In genomic region chr3:138742566-138742930, GRCm38 (mm10) we compare ENCODE assay signal across 8 mouse cellular contexts. TPM values are rescaled to one million over a fixed set of nuclear protein-coding genes. Genes with fewer than 3 reads are reported as not detected.
DNase-seq lines count a peak whose midpoint lies in the region; ATAC-seq lines count a peak whose summit lies in the region.

No protein-coding gene starts in this region.

- H3K9ac ChIP-seq in midbrain, embryonic 11.5 days (ENCODE audit: low read length) = peak overlapping the region; percentile 94

- H3K36me3 ChIP-seq in heart, embryonic 10.5 days = no peaks in the 10 kb centered on the region
- H3K36me3 ChIP-seq in midbrain, embryonic 11.5 days (ENCODE audit: control insufficient read depth, insufficient read depth, low read length) = no peaks in the 10 kb centered on the region

- H3K9me3 ChIP-seq in heart, embryonic 10.5 days = no peaks in the 10 kb centered on the region
- no peaks in the 10 kb centered on the region for H3K9me3 ChIP-seq in midbrain, embryonic 11.5 days (ENCODE audit: control insufficient read depth, low read length)

- H3K4me1 ChIP-seq in heart, embryonic 10.5 days = peaks cover 29% of the 10 kb centered on the region
- no peaks in the 10 kb centered on the region; the same call in 1 of the 2 replicates for H3K4me1 ChIP-seq in midbrain, embryonic 11.5 days (ENCODE audit: control insufficient read depth, insufficient read depth, low read length)

- DNase-seq in ovary, postnatal 36 days (ENCODE audit: low spot score) = peak; percentile 38
- DNase-seq in ovary, adult 18-20 months (ENCODE audit: low spot score) = no peak
- DNase-seq in c-Kit-positive CD71-positive TER-119-positive erythroid progenitor cells, embryonic 14.5 days (ENCODE audit: low spot score) = peak; percentile 8
- DNase-seq in heart, embryonic 10.5 days (ENCODE audit: low spot score) = no peak
- DNase-seq in kidney, postnatal 4 days = peak; percentile 56 to 67
- DNase-seq in midbrain, embryonic 11.5 days (ENCODE audit: low spot score, missing footprints) = peak; percentile 94
- peak; percentile 48 to 49 for DNase-seq in thymus, postnatal 10 days (ENCODE audit: low spot score in 2 of 2)
- no peak for DNase-seq in MN1 (ENCODE audit: low spot score)

- ATAC-seq in midbrain, embryonic 11.5 days (ENCODE audit: low FRiP score) = peak; percentile 37; the same call in 1 of the 2 replicates

- WGBS in heart, embryonic 10.5 days = 0% methylated on average over 23 of the region's 23 CpGs
- WGBS in midbrain, embryonic 11.5 days = 0% methylated on average over 16 of the region's 23 CpGs

- H3K4me3 ChIP-seq in heart, embryonic 10.5 days = peak overlapping the region; percentile 79
- peak overlapping the region; percentile 82 for H3K4me3 ChIP-seq in midbrain, embryonic 11.5 days (ENCODE audit: low read depth, low read length)

- peak overlapping the region; percentile 78 for H3K4me2 ChIP-seq in midbrain, embryonic 11.5 days

- H3K27ac ChIP-seq in heart, embryonic 10.5 days = peak overlapping the region; percentile 90
- H3K27ac ChIP-seq in midbrain, embryonic 11.5 days (ENCODE audit: low read depth, low read length) = peak overlapping the region; percentile 82

- H3K27me3 ChIP-seq in heart, embryonic 10.5 days (ENCODE audit: insufficient read depth, poor library complexity, severe bottlenecking) = peaks cover 16% of the 10 kb centered on the region
- peaks cover 8% of the 10 kb centered on the region; the same call in 1 of the 2 replicates for H3K27me3 ChIP-seq in midbrain, embryonic 11.5 days (ENCODE audit: control insufficient read depth, insufficient read depth, low read length)

RNA-seq across cellular contexts. Expression of gene Tspan5, which starts 0.6 kb away (rescaled TPM):
- polyA plus RNA-seq in heart, embryonic 10.5 days (2016; fragmentation: Nextera tagmentation; extraction: Ambion mirVana) = 13.6 and 15.0 TPM in 2 replicates
- polyA plus RNA-seq in midbrain, embryonic 11.5 days (2014; fragmentation: Nextera tagmentation; extraction: Ambion mirVana) = 46.6 and 48.6 TPM in 2 replicates

Comparison
In these comparisons a context has a peak if more than half of its experiments do, and no peak if none do; other contexts are left out.
1. DNase-seq: peak in ovary, postnatal 36 days (single experiment), c-Kit-positive CD71-positive TER-119-positive erythroid progenitor cells, embryonic 14.5 days (single experiment), kidney, postnatal 4 days (2 of 2), midbrain, embryonic 11.5 days (single experiment) and thymus, postnatal 10 days (2 of 2); none in ovary, adult 18-20 months (single experiment), heart, embryonic 10.5 days (single experiment) and MN1 (single experiment).